Mouse (Mus musculus) ovary, adult 18-20 months (tissue): Measurements from ENCODE around the gene Slc30a9.

Source experiments
- DNase-seq: peaks from one replicate; pipeline ENCODE4 v3.0.0; 2022; ENCODE audit warnings: low spot score, mixed read lengths

The Slc30a9 gene

DNA sequence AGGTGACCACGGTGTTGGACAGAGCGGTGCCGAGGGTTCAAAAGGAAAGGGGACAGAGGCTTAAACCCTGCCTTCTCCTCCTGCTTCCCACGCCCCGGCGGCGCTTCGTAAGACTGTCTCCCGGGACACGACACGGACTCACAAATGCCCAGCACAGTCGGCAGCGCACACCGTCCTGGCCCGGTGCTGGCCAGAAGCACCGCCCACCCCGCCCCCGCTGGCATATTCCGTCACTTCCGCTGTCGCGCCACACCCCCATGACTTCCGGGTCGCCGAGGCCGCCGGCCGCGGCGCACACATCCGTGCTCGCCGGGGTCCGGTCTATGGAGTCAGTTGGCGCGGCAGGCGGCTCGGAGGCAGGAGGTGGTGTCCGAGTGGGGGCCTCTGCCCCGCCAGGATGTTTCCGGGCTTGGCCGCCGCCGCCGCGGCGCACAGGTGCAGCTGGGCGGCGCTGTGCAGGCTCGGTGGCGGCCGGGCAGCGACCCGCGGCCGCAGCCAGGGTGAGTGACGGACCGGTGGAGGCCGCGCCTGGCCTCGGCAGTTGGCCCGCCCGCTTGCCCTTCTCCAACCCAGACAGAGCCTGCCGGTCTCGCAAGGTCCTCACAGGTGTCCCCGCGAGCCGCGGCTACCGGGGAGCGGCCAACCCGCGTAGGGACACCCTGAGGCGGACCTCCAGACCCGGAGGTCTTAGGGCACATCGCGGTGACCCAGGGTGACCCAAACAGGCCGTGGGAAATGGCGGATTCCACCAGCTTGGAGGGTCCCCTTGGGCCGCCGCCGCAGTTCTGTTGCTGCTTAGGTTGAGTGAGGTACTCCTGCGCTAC, at the start of gene Slc30a9:
Gene Slc30a9 (plus strand): TSS at position 258 of the 824 bp plus-strand sequence.
- peak; percentile 85 for DNase-seq

GRCm38 (mm10) chr5:67258473-67258872, 48.3 kb upstream of the Slc30a9 start:
- DNase-seq = no peak

- DNase-seq = no peak
Measured at GRCm38 (mm10) chr5:67260159-67260530, 46.6 kb upstream of the Slc30a9 start.

- DNase-seq = peak; percentile 91
Measured at GRCm38 (mm10) chr5:67260531-67261371, 46.0 kb upstream of the Slc30a9 start, which contains the start of gene Tmem33. TSS of gene Tmem33 (plus strand) at chr5:67260565.

DNA sequence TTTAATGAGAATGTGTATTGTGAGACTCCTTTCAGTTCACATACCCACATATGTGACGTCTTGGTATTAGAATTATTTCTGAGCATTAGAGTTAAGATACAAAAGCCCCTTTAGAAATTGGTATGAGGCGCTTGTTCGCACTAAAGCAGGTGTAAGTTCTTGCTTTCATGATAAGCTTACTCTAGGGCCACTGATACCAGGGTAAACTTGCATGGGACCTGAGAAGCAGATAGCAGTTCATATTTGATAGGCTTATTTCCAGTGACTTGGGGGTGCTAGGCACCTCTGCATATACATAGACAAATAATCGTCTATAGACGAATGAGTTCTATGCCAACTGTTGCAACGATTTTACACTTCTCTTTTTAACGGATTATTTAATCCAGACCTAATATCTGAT, 43.8 kb upstream of the Slc30a9 start:
- no peak for DNase-seq

GRCm38 (mm10) chr5:67266106-67266505, 40.6 kb upstream of the Slc30a9 start:
- DNase-seq = no peak

DNA sequence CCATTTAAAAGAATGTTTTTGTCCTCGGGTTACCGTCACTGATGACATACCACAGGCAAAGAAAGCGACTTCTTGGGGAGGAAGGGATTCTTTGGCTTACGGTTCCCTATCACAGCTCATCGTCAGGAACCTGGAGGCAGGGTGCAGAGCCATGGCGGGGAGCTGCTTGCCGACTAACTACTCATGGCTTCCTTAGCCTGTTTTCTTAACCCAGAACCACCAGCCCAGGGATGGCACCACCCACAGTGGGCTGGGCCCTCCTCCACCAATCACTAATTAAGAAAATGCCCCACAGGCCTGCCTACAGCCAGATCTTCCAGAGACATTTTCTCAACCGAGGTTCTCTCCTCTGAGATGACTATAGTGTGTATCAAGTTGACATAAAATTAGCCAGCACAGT, 37.4 kb upstream of the Slc30a9 start:
- no peak for DNase-seq

- DNase-seq = no peak
Measured at GRCm38 (mm10) chr5:67279407-67279806, 27.3 kb upstream of the Slc30a9 start.

- no peak for DNase-seq
Measured at GRCm38 (mm10) chr5:67279840-67280239, 26.9 kb upstream of the Slc30a9 start.

- no peak for DNase-seq
Measured at GRCm38 (mm10) chr5:67280400-67280799, 26.4 kb upstream of the Slc30a9 start.

- no peak for DNase-seq
Measured at GRCm38 (mm10) chr5:67295029-67295428, 11.7 kb upstream of the Slc30a9 start.

- no peak for DNase-seq
Measured at GRCm38 (mm10) chr5:67295682-67296081, 11.1 kb upstream of the Slc30a9 start.

DNA sequence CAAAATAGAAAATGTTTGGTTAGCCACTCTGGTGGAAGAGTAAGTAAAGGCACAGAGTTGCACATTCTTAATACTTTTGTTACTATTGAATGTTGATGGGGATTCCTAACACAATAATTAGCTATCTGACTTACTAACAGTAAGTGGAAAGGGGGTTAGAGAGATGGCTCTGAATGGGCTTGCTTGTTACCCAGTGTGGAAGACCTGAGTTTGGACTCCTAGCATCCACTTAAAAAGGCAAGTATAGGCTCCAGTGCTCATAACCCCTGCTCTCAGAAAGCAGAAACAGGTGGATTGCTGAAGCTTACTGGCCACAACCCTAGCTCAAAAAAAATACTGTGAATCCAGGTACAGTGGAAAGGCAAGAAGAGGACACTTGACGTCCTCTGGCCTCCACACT, 10.6 kb upstream of the Slc30a9 start:
- DNase-seq = no peak

DNA sequence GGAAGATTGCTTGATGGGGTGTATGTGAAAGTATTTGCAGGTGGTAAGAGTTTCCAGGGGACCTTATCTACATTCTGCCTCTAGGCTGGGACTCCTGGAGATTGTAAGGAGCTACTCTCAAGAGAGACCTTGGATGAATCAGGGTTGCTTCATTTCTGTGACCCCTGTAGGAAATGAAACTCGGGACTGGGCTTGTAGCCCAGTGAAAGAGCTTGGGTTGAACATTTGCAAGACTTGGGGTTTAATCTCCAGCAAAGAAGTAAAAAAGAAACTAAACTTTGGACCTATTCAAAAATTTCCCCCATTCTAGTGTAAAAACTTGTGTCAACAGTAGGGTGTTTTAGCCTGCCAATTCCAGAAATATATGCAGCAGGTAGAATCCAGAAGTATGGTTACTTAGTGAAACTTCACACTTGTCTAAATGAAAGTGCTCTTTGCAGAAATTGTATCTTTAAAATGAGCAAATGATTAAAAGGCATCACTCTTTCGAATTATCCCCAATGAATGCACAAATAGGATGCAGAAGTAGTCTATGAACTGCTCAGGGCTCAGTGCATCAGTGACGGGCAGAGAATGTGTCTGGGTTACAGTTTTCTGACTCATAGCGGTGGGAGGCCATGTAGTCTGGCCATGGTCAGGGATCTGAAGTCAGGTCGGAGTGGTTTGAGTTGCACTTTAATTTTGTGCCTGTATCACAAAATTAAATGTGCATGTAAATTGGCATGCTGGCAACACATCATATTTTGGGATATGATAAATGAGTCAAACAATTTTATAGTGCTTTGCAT, 9.5 kb upstream of the Slc30a9 start:
- DNase-seq = no peak

GRCm38 (mm10) chr5:67299847-67300412, 6.8 kb upstream of the Slc30a9 start:
- DNase-seq = no peak

DNA sequence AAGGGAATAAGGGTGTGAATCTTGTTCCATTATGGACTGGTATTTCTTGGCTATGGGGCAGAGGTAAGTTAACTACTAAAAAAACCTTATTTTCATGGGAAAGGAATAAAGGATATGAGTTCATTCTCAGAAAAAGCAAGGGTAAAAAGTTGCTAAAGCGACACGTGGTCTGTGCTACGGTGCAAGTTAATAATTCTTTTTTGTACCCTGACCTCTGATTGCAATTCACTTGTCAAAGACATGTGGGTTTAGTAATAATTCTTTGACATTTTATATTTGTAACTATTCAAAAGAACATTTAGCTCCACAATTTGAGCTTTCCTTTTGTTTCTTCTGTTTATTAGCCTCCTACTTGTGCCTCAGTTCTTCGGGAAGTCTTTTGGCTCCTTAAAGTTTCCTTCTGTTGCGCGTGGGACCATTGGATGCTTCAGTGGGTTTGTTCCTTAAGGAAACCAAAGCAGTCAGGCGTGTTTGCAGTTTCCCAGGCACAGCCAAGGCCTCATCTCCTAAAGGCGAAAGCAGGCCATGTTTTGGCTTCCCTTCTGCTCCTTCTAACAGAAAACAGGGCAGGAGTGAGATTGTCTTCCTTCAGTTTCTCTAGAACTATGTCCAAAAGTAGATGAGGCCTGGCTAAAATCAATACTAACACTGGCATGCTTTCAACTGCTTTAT, 5.7 kb upstream of the Slc30a9 start:
- DNase-seq = no peak

DNA sequence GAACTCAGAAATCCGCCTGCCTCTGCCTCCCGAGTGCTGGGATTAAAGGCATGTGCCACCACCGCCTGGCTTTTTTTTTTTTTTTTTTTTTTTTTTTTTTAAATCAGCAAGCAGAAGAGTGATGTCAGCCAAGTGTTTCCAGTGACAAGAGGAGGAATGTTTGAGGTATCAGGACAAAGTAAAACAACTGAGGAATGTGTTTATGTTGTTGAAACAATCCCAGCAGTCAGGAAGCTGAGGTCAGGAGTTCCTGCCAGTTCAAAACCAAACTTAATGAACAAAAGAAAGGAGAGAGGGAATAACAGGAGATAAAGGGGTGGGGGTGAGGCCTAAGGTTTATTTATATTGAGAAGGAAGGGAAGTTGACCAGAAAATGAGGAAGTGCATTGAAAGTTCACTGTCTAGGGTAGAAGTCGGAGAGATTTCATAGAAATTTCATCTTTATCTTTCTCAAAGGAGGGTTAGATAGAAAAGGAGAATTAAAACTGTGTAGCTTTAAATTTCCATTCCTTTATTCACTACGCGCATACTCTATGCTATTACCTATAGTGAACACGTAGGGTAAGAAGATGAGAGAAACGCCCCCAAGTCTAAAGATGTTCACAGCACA, 4.9 kb upstream of the Slc30a9 start:
- no peak for DNase-seq

DNA sequence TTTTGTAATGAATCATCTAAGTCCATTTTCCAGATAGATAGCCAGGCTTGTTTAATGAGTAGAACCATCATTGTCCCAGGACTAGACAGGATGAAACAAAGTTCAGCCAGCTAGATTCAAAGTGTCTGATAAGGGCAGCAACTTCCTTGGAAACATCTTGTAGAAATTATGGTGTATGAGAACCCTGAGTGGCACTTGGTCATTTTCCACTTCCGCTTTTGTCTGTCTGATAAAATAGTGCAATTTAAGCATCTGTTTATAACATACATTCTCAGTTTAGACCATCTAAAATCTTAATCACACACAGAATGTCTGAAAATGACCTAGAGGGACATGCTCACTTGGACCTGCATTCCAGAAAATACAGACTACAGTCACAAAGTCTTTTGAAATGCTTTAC, 2.9 kb upstream of the Slc30a9 start:
- DNase-seq = no peak

- DNase-seq = no peak
Measured at GRCm38 (mm10) chr5:67307659-67308222, 986 bp downstream of the Slc30a9 start.

GRCm38 (mm10) chr5:67311811-67312521, 5.2 kb downstream of the Slc30a9 start:
- no peak for DNase-seq
